ENCODE assay signal across 13 mouse cellular contexts in genomic region chr2:110191186-110191690, GRCm38 (mm10).
DNase-seq lines count a peak whose midpoint lies in the region; ATAC-seq and TF ChIP-seq lines count a peak whose summit lies in the region.
"Had no signal": no experiment of that assay in that cellular context is flagged by ENCODE, and none has a peak within 500 bp of the region (broad histone marks: within the 10 kb centered on the region; RNA-seq: fewer than 3 reads in every experiment).

No protein-coding gene starts in this region.

- no peak overlapping the region for H3K4me3 ChIP-seq in heart, embryonic 10.5 days
- H3K4me3 ChIP-seq in kidney, embryonic 16.5 days (ENCODE audit: low read length): no peak overlapping the region
- H3K4me3 ChIP-seq in intestine, embryonic 14.5 days (ENCODE audit: low read depth, low read length): no peak overlapping the region
- H3K4me3 ChIP-seq in myocyte: no peak overlapping the region
- H3K4me3 ChIP-seq: midbrain, embryonic 12.5 days had no signal

- H3K27ac ChIP-seq in heart, embryonic 10.5 days: peak overlapping the region; percentile 76
- peak overlapping the region; percentile 94 for H3K27ac ChIP-seq in kidney, embryonic 16.5 days (ENCODE audit: low read length)
- peak overlapping the region; percentile 87 for H3K27ac ChIP-seq in intestine, embryonic 14.5 days (ENCODE audit: low read depth)
- H3K27ac ChIP-seq: liver, embryonic 14.5 days had no signal

- no peak for TF ChIP-seq POLR2A in myocyte (IDR thresholded peaks at IDR 0.05; ENCODE audit: insufficient read length, low read depth)

- H3K4me1 ChIP-seq in heart, embryonic 10.5 days: peaks cover 38% of the 10 kb centered on the region
- peaks cover 74% of the 10 kb centered on the region for H3K4me1 ChIP-seq in kidney, embryonic 16.5 days (ENCODE audit: insufficient read depth, low read length)
- H3K4me1 ChIP-seq in intestine, embryonic 14.5 days (replicated peaks; ENCODE audit: control insufficient read depth, insufficient read depth, low read length): peaks cover 40% of the 10 kb centered on the region

- 0 out of 2 replicates have a peak overlapping the region, but pooled peaks have one; percentile 1 for H3K9ac ChIP-seq in kidney, embryonic 16.5 days (replicated peaks; ENCODE audit: low read length)
- no peak overlapping the region for H3K9ac ChIP-seq in intestine, embryonic 14.5 days (ENCODE audit: low read length)
- H3K9ac ChIP-seq: liver, embryonic 14.5 days; midbrain, embryonic 12.5 days had no signal

- no peaks in the 10 kb centered on the region for H3K9me3 ChIP-seq in heart, embryonic 10.5 days
- no peaks in the 10 kb centered on the region for H3K9me3 ChIP-seq in kidney, embryonic 16.5 days (ENCODE audit: low read length)
- H3K9me3 ChIP-seq in intestine, embryonic 14.5 days (ENCODE audit: control insufficient read depth, low read length): no peaks in the 10 kb centered on the region
- H3K9me3 ChIP-seq: midbrain, embryonic 12.5 days had no signal

- intact Hi-C loops in heart, postnatal 10 days (cut with DNase I): no loop called here

- H3K79me2 ChIP-seq in myocyte (ENCODE audit: control insufficient read depth, insufficient read depth): no peaks in the 10 kb centered on the region

- peak; percentile 1; the same call in 1 of the 2 replicates for ATAC-seq in kidney, embryonic 16.5 days (ENCODE audit: low FRiP score, low TSS enrichment)
- ATAC-seq in intestine, embryonic 14.5 days (replicated peaks; ENCODE audit: low FRiP score, low TSS enrichment, low read depth): no peak

- no peak for DNase-seq in heart, embryonic 10.5 days (ENCODE audit: low spot score)
- no peak for DNase-seq in heart, postnatal 10 days
- no peak for DNase-seq in kidney, adult 8-10 months
- no peak for DNase-seq in intestine, embryonic 14.5 days (ENCODE audit: low spot score)
- no peak for DNase-seq in spleen, postnatal 14 days (ENCODE audit: low spot score in 2 of 2)
- no peak for DNase-seq in right cerebral cortex, postnatal 25 days
- DNase-seq: adrenal gland, postnatal 14 days; heart, postnatal 4 days; lung, postnatal 14 days had no signal

- H3K36me3 ChIP-seq in heart, embryonic 10.5 days: no peaks in the 10 kb centered on the region
- H3K36me3 ChIP-seq in kidney, embryonic 16.5 days (ENCODE audit: insufficient read depth, low read length): no peaks in the 10 kb centered on the region
- no peaks in the 10 kb centered on the region for H3K36me3 ChIP-seq in intestine, embryonic 14.5 days (ENCODE audit: control insufficient read depth, insufficient read depth, low read length)
- no peaks in the 10 kb centered on the region for H3K36me3 ChIP-seq in myocyte (ENCODE audit: control insufficient read depth, insufficient read depth)
- H3K36me3 ChIP-seq: midbrain, embryonic 12.5 days had no signal

- 76% methylated on average over 4 of the region's 4 CpGs for WGBS in heart, embryonic 10.5 days
- 20% methylated on average over 4 of the region's 4 CpGs for WGBS in kidney, embryonic 16.5 days
- WGBS in intestine, embryonic 14.5 days: 32% methylated on average over 4 of the region's 4 CpGs

- H3K27me3 ChIP-seq in heart, embryonic 10.5 days (ENCODE audit: insufficient read depth, poor library complexity, severe bottlenecking): no peaks in the 10 kb centered on the region
- H3K27me3 ChIP-seq in kidney, embryonic 16.5 days (ENCODE audit: insufficient read depth, low read length): no peaks in the 10 kb centered on the region
- no peaks in the 10 kb centered on the region for H3K27me3 ChIP-seq in intestine, embryonic 14.5 days (replicated peaks; ENCODE audit: control insufficient read depth, insufficient read depth, low read length)
- no peaks in the 10 kb centered on the region for H3K27me3 ChIP-seq in myocyte (ENCODE audit: control insufficient read depth, insufficient read depth, insufficient read length)

- H3K4me2 ChIP-seq in kidney, embryonic 16.5 days (replicated peaks; ENCODE audit: low read depth, low read length): 0 out of 2 replicates have a peak overlapping the region, but pooled peaks have one; percentile 23
- no peak overlapping the region for H3K4me2 ChIP-seq in intestine, embryonic 14.5 days (ENCODE audit: low read length)
- peak overlapping the region; percentile 12 for H3K4me2 ChIP-seq in myocyte (ENCODE audit: low read depth)

- H3ac ChIP-seq in myocyte (ENCODE audit: control insufficient read depth, insufficient read length): no peak overlapping the region

TF ChIP-seq in myocyte, 11 proteins besides CTCF, POLR2A, EP300 and RAD21:
- TF ChIP-seq CEBPB (IDR thresholded peaks at IDR 0.05; ENCODE audit: insufficient read depth, poor library complexity, severe bottlenecking): no peak
- no peak for TF ChIP-seq SRF (IDR thresholded peaks at IDR 0.05; ENCODE audit: control insufficient read depth, insufficient read length, low read depth)
- TF ChIP-seq TCF12 (IDR thresholded peaks at IDR 0.05; ENCODE audit: insufficient read depth, poor library complexity, severe bottlenecking): no peak
- TF ChIP-seq USF1 (IDR thresholded peaks at IDR 0.05; ENCODE audit: low read depth): no peak
- no peak for TF ChIP-seq TCF3 (IDR thresholded peaks at IDR 0.05; ENCODE audit: insufficient read length, low read depth)
- TF ChIP-seq MYOG (IDR thresholded peaks at IDR 0.05; ENCODE audit: control insufficient read depth in 1 of 3, insufficient read depth in 1 of 3, insufficient read length in 2 of 3, low read depth in 2 of 3): no peak
- no peak for TF ChIP-seq REST (IDR thresholded peaks at IDR 0.05; ENCODE audit: insufficient read depth, insufficient read length)
- no peak for TF ChIP-seq POLR2AphosphoS2 (IDR thresholded peaks at IDR 0.05; ENCODE audit: insufficient read length, low read depth)
- no peak for TF ChIP-seq MAX (IDR thresholded peaks at IDR 0.05; ENCODE audit: low read depth)
- TF ChIP-seq E2F4 (IDR thresholded peaks at IDR 0.05; ENCODE audit: insufficient read depth): no peak
- no peak for TF ChIP-seq MYOD1 (IDR thresholded peaks at IDR 0.05; ENCODE audit: control insufficient read depth in 1 of 3, insufficient read length in 2 of 3, low read depth in 2 of 3)
